Mouse (Mus musculus) kidney, postnatal 25 days (tissue): ENCODE data around the gene Trpc4ap.
"Not testable (repeated sequence)": the region's sequence is repeated elsewhere in the genome, so short reads cannot be mapped to it uniquely, and the experiment has no call there.

Experiments used
- DNase-seq, 2 experiments: peaks; one replicate each; pipeline ENCODE4 v3.0.0; 2021; ENCODE audit warnings: mixed read lengths in 2 of 2

Gene Trpc4ap

GRCm38 (mm10) chr2:155606360-155606759, 85.8 kb downstream of the Trpc4ap start:
- no peak for DNase-seq

- not testable (repeated sequence) for DNase-seq
Measured at GRCm38 (mm10) chr2:155605236-155605589, 87.0 kb downstream of the Trpc4ap start.

- no peak for DNase-seq
Measured at GRCm38 (mm10) chr2:155604560-155605235, 87.5 kb downstream of the Trpc4ap start.

- peak; percentile 39 to 58 for DNase-seq
Measured at GRCm38 (mm10) chr2:155603707-155604106, 88.5 kb downstream of the Trpc4ap start.

GRCm38 (mm10) chr2:155595516-155595915, 96.7 kb downstream of the Trpc4ap start:
- DNase-seq, result no peak

- no peak for DNase-seq
Measured at GRCm38 (mm10) chr2:155592854-155593283, 99.3 kb downstream of the Trpc4ap start.

GRCm38 (mm10) chr2:155592137-155592853, 99.9 kb downstream of the Trpc4ap start, which contains the start of gene Gss:
Gss (minus strand) TSS chr2:155592810.
- peak; percentile 99 for DNase-seq

GRCm38 (mm10) chr2:155591676-155592075, 100.5 kb downstream of the Trpc4ap start:
- DNase-seq, result peak; percentile 64 to 73

- peak; percentile 48 to 60 for DNase-seq
Measured at GRCm38 (mm10) chr2:155590876-155591275, 101.3 kb downstream of the Trpc4ap start.

GRCm38 (mm10) chr2:155589521-155589920, 102.7 kb downstream of the Trpc4ap start:
- peak; percentile 53 to 74 for DNase-seq

- DNase-seq, result no peak
Measured at GRCm38 (mm10) chr2:155588136-155588535, 104.0 kb downstream of the Trpc4ap start.

- DNase-seq, result peak; percentile 70 to 83
Measured at GRCm38 (mm10) chr2:155585486-155585885, 106.7 kb downstream of the Trpc4ap start.

GRCm38 (mm10) chr2:155585082-155585481, 107.1 kb downstream of the Trpc4ap start:
- DNase-seq, result no peak
